Mouse (Mus musculus): ENCODE data around the gene BC030870.
A peak's percentile ranks its signal among the peaks of the same experiment; 100 is the strongest.

BC030870 gene

DNA sequence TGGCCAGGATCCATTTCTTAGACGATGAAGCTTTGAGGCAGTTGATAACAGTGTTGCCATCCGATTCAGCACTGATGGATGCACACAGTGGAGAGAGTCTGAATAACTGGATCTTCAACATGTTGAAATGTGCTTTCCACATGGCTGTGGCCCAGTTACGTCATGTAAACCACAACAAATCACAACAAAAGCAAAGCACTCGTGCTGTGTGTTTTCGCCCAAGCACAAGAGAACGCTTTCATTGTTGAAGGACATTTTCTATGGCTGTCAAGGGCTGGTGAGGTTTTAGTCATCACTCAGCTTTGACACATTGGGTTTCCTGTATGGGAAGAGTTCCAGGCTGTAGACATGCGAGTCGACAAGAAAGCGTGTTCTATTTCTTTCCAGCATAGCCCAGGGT lies 48.6 kb downstream of the BC030870 start:
- no peak for DNase-seq (ENCODE audit: low spot score)

- no peak for DNase-seq (ENCODE audit: low spot score)
These were observed 54.6 kb downstream of the BC030870 start, which contains the start of gene Gm10663 for GRCm38 (mm10) chr8:65074733-65075132. Gm10663 (plus strand) TSS chr8:65075033.

DNA sequence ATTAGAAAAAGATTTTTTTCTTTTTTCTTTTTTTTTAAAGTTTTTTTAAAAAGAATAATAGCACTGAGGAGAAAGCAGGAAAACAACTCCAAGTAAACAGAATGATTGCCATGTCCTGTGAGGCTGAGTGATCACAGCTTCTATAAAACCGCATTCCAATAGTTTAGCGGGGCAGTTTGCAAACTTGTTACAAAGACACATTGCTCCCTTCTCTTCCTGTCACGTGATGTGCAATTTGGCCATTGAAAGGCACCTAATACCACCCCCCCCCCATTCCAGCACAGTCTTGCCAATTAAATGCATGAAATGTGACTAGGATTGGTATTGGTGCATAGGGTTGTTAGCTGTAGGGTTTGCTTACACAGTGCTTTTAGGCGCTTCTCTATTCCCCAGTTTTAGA lies 58.4 kb downstream of the BC030870 start:
- DNase-seq (ENCODE audit: low spot score) = no peak

DNA sequence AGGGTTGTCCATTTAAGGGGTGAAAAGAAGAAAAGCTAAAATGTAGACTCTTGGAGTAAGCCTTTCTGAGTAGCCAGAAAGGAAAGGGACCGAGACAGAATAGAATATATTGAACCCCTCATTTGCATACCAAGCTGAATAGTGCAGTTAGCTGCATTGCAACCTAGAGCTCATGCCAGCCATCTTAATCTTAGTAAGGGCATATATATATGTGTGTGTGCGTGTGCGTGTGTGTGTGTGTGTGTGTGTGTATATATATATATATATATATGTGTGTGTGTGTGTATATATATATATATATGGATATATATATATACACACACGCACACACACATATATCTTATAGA lies 60.9 kb downstream of the BC030870 start:
- no peak for DNase-seq (ENCODE audit: low spot score)

- peak; percentile 57 for DNase-seq (ENCODE audit: low spot score)
These were observed 61.5 kb downstream of the BC030870 start for GRCm38 (mm10) chr8:65067694-65068472.

DNA sequence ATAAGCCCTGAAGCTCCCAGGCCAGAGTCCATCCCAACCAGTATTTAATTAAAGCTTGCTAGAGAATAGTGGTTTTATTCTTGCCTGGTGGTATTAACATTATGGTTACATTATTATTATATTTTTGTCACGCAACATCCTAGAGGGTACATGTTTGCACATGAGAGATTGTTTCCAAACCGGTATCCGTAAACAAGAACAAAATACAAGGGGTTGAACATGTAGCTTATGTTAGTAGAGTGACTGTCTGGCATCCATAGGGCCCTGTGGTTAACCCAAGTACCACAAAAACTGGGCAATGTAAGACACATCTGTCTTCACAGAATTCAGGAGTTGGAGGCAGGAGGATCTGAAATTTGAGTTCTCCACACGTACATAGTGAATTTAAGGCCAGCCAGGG lies 62.3 kb downstream of the BC030870 start:
- DNase-seq (ENCODE audit: low spot score) = no peak

DNA sequence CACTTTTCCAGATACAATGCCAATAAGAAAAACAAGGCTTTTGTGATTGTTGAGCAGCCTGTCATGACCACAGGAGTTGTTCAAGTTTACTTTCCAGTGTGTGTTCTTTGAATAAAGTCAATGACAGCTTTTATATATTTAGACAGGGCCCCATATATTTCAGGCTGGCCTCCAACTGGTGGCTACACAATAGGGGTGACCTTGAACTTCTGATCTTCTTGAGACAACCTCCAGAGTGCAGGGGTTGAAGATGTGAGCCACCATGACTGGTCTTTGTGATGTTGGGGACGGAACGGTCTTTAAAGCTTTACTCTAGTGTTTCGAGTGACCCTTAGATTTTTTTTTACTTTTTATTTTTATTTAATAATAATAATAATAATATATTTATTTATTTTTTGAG lies 63.7 kb downstream of the BC030870 start:
- no peak for DNase-seq (ENCODE audit: low spot score)

GRCm38 (mm10) chr8:65064071-65064470 lies 65.3 kb downstream of the BC030870 start:
- DNase-seq (ENCODE audit: low spot score) = no peak

DNA sequence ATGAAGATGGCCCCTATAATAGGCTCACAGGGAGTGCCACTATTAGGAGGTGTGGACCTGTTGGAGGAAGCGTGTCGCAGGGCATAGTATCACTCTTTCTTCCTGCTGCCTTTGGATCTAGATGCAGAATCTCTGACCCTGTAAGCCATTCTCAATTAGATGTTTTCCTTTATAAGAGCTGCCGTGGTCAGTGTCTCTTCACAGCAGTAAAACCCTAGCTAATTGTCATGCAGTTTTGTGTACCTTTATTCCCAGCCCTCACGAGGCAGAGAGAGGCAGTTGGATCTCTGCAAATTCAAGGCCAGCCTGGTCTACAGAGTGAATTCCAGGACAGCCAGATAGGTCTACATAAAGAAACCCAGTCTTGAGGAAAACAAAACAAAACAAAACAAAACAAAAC lies 67.2 kb downstream of the BC030870 start:
- DNase-seq (ENCODE audit: low spot score) = no peak

- DNase-seq (ENCODE audit: low spot score) = no peak
These were observed 72.6 kb downstream of the BC030870 start for GRCm38 (mm10) chr8:65056722-65057121.

GRCm38 (mm10) chr8:65053968-65054367 lies 75.4 kb downstream of the BC030870 start:
- DNase-seq (ENCODE audit: low spot score) = peak; percentile 57

DNA sequence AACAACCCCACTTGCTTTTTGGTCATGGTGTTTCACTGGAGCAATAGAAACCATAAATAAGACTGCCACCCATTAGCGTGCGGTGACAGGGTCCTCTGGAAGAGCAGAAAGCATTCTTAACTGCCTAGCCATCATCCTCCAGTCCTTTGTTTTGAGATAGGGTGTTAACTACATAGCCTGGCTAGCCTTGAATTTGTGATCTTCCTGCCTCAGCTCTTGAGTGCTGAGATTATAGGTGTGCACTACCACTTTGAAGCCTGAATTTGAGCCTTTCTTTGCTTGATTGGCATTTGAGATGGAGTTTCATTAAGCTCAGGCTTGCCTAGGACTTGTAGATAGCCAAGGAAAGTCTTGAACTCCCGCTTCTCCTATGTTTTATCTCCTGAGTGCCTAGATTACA lies 75.8 kb downstream of the BC030870 start:
- DNase-seq (ENCODE audit: low spot score) = no peak

- DNase-seq (ENCODE audit: low spot score) = no peak
These were observed 81.6 kb downstream of the BC030870 start for GRCm38 (mm10) chr8:65047801-65048200.

- DNase-seq (ENCODE audit: low spot score) = no peak
These were observed 82.2 kb downstream of the BC030870 start for GRCm38 (mm10) chr8:65047193-65047592.

DNA sequence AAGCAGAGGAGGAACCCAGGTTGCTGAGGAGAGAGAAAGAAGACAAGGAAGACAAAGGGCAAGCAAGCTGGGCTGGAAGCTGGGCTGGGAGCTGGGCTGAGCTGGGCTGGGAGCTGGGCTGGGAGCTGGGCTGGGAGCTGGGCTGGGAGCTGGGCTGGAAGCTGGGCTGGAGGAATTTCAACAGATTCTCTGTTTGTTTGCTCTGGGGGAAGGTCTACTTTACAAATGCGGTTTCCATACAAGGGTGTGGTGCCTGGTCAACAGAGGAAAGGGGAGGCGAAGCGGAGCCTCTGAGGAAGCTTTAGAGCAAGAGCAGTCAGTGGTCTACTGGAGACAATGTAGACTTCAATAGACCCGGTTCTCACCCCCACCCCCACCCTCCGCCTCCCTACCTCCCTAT lies 82.8 kb downstream of the BC030870 start:
- DNase-seq (ENCODE audit: low spot score) = no peak

DNA sequence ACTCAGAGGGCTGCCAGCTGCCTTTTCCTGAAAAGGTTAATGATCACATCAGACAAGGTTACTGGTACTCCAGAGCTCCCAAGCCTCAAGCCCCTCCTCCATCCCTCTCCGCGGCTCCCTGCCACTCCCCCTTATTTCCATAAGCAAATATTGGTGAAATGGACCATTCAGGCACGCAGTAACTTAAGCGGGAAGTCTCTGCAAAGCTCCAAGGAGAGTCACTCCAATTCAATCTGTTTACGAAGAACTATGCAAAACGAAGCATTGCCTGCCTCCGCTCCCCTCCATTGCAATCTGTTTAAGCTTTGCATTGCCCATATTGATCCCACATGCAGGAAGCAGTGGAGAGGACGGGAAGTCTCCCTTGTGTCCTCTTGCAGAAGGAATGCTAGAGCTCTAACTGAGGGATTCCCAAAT lies 92.2 kb downstream of the BC030870 start, which contains the start of gene Apela:
Apela (minus strand) TSS at position 220 of the 417 bp plus-strand sequence.
- DNase-seq (ENCODE audit: low spot score) = peak; percentile 85
